Mouse (Mus musculus) thymus, postnatal 4 days (tissue): Measurements from ENCODE around the gene Urad.

Source experiments
- DNase-seq: peaks from one replicate; pipeline ENCODE4 v3.0.0; 2021

Gene Urad

DNA sequence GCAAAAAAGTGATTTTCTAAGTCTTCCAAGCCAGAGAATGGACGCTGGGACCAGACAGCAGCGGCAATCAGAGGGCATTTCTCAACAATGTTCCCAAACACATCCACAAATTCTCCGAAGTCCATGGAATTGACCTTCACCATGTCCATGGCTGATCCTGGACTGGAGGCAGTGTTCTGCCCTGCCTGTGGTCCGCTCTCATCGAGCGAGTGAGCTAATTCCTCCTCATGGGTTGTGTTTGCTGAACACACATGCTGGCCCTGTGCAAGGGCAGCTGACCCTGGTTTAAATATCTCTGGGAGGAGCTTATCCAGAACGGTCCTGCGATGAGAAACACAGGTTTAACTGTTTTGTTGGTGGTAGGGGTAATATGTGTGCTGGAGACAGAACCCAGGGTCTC, at the start of gene Urad:
Gene Urad (minus strand): TSS at position 258 of the 400 bp plus-strand sequence.
- DNase-seq: no peak

DNA sequence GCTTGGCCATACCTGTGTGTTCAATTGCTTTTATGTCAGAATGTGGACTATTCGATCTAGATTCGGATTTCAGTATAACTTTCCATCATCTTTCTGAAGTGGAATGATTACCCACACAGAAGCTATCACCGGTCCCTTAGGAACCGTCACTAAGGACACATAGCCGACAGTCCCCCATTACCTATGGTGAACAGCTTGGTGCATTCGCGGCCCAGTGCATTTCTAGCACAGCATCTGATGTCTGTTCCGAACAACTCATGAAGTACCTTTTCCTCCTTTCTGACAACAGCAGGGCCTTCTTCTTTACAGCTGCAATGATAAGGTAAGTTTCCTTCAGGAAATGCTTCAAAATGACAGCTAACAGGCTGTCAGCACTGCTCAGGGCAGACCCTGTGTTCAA, 48.0 kb upstream of the Urad start:
- no peak for DNase-seq

DNA sequence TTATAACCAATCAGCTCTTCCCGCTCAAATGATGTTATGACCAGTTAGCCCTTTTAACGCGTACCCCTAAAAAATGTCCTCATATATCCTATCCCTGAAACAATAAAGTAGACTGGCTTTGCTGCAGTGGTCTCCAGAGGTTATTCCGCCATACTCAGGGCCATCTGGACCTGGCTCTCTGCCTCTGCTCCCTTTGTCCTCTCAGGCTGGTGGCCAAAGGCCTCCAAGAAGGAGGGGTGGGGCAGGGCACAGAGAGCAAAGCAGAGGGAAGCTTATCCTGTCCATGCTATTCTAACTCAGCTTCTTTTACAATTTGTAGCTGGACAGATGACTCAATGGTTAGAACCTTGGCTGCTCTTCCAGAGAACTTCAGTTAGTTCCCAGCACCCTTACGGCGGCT, 46.0 kb upstream of the Urad start:
- DNase-seq: no peak

DNA sequence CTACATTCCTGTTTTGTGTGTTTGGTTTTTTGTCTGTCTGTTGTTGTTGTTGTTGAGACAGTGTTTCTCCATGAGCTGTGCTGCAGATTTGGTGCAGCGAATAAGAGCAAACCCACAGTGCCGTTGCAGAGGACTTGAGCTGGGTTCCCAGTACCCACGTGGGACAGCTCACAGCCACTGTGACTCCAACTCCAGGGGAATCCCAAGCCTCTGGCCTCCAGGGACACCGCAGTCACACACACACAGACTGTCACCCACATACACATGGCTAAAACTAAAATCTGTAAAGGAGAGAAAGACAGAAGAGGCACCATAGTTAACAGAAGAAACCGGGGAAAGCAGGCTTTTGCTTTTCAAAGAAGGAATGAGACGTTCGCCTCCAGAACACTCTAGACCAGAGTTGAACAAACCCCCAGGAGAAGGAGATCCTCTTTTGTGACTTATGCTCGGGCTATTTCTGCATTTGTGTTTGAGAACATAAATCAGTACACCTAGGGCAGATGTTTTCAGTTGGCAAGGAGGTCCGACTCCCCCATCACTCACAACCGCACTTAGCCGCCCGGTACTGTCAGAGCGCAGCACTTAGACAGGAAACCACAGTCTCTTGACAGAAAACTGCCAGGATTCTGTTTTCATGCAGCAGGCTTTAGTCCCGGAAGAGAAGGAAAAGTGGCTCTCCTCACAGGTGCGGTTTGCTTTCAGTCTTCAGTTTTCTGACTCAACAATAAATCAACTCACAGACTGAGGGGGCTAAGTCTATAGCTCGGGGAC, 43.9 kb upstream of the Urad start:
- peak; percentile 69 for DNase-seq

DNA sequence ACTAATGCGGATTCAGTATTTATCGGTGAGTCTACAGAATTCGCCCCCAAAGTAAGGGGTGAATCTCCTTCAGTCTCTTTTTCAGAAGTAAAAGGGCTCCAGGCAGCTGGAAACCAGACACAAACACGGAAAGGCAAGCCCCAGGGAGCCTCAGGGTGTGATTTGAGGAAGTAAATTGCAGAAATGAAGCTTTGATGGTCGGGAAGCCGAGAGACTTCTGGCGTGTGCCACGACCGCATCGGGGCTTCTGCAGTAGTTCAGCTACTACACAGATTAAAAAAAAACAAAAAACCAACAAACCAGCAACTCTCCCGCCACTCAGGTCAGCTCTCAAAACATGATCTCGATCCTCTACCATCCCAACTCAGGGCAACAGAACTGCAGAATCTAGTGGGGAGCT, 40.8 kb upstream of the Urad start:
- peak; percentile 49 for DNase-seq

DNA sequence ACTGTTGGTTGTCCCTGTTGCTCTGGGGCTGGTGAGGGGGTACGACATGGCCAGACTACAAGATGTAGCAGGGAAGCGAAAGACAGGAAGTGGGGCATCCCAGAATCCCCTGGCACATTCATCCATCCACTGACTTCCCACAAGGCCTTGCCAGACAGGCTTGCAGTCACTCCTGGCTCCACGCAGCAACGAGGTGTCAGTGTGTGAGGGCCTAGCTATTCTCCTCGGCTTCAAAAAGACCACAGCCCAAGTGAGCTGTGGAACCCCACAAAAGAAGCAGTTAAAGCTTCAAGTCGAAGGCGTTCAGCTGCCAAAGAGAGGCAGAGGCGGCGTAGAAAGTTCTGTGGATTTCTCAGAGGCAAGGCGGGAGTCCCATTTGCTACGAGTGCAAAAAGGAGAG, 36.2 kb upstream of the Urad start:
- peak; percentile 52 for DNase-seq

DNA sequence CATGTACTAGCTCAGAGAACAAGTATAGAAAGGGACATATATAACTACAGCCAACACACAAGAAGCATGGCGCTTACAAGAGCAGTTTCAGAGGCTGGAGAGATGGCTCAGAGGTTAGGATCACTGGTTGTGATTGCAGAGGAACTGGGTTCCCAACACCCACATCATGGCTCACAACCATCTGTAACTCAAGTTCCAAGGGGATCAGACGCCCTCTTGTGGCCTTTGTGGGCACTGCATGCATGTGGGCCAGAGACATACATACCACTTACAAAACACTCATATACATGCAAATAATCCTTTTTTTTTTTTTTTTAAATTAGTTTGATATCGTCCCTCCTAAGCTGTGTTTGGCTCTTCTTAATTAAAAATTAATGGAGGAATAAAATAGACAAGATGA, 35.3 kb upstream of the Urad start:
- DNase-seq: peak; percentile 72

DNA sequence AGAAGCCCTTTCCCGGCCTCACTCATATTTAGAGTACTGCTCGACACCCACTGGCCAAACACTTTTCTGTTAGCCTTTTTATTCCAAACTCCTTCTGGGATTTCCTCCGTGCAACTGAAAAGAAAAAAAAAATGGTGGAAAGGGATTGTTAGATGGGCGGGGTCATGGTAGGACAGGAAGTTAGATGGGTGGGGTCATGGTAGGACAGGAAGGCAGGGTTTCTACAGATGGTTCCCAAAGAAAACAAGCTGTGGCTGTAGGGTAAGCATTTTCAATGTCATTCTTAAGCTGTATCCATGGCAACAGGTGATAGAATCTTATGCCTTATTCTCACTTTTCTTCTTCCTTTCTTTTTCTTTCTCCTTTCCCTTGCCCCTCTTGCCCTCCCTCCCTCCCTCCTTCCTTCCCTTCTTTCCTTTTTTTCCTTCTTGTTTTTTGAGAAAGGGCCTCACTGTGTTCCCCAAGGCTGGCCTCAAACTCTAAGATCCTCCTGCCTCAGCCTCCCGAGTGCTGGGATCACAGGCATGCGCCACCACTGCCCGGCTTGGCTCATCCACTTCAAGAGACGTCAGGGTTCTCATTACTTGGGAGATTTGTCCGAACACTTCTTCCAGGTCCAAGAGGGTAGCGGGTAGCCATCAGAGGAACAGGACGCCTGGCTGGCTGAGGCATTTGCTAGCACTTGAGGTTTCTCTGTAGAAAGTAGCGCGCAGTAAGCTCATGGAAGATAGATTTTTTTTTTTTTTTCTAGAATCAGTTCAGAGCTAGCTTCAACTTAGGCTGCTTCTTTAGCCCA, 34.2 kb upstream of the Urad start:
- DNase-seq: no peak

DNA sequence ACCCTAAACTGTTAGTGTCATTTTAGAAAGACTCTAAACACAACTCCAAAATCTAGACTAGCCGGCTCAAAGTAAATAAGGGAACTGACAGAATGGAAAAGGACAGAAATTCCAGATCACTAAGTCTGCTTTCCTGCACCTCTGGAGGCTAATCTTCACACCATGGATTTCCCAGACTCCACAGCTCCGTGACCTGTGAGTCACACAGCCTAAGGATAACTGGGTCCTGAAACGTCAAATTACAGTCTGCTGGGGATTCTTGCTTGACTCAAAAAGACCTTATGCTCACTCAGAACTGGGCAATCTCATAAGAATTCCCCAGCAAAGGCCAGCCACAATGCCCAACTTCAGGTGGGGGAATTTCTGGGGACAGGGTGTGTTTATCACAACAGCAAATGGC, 33.5 kb upstream of the Urad start:
- DNase-seq: no peak

DNA sequence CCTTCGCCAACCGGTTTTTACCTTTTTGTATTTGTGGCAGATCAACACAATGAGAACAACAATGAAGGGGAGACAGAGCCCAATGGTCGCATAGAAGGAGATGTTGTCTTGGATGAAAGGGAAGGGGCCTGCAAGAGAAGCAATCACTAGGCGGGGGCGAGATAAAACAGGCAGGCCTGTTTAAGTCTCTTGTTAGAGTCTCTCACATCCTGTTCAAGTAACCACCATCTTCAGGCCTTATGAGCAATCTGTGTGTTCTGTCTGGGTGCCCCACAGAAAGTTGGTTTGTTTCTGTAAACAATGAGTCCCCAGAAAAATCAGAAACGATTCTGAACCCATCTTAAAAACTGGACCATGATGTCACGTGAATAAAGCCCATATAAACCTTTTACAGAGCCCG, 32.7 kb upstream of the Urad start:
- DNase-seq: peak; percentile 23

DNA sequence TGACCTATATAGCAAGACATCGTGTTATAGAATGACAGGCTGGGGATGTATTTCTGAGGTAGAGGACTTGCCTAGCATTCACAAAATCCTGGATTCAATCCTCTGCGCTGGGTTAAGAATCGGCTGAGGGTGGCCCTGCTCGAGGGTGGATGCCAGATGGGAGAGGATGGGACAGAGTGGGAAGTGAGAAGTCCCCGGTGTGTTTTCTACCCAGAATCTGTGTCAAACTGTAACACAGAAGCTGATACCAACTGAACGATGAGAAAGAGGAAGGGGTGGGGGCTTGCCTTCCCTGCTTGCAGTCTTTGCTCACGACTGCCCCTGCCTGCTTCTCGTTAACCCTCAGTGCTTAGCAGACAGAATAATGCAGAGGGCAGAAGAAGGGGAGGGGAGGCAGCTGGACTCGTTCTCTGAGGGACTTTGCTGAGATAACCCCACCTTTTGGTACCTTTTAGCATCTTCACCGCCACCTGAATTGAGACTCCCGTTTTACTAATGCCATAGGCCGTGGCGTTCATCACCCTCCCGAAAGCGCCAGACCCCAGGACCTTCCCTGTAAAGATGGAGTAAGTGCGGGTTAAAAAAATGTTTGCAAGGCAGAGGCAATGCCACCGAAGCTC, 32.0 kb upstream of the Urad start:
- DNase-seq: peak; percentile 38

DNA sequence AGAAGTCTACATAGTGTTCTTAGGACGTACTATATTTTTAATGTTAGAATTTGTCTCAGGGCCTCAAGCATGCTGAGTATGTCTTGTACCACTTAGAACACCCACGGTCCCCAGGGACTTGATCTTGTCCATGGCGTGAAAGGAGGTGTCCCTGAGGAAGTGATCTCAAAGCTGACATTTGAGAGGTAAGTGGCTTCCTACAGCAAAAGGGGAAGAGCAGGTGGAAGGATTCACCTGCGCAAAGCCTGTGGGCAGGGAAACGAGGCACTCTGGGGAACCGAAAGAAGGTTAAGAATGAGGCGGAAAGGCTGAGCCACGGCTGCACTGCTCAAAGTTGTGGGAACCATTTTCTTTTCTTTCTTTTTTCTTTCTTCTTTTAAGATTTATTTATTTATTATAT, 29.7 kb upstream of the Urad start:
- no peak for DNase-seq

DNA sequence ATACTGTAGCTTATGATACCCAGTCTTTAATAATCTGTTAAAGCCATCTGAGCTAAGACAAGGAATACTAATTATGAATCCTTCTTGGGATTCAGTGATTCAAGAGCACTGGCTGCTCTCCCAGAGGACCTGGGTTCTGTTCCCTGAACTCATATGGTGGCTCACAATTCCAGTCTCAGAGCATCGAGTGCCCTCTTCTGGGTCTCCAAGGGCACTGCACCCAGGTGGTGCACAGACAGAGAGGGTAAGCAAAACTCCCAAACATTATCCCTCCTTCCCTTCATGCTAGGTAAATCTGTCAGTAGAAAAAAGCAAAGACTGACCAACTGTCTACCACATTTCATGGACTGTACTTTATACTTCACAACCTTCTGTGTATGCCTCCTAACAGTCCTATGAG, 23.7 kb upstream of the Urad start:
- no peak for DNase-seq

DNA sequence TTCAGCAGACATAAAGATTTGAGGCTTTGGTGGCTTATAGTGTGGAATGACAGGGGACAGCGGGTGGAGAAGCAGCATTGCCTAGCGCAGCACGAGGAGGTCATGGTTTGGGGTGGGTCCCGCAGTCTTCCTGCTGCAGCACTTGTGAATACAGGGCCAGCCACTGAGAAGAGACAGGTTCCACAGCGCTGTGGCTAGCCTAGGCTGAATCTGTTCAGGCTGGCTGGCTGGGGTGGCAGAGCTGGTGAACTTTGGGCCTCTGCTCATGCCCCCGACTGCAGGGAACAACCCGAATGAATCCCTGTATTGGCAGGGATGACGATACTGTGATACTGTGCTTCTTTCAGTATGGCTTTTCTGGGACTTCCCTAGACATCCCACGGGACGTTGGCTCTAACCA, 21.7 kb upstream of the Urad start:
- no peak for DNase-seq

DNA sequence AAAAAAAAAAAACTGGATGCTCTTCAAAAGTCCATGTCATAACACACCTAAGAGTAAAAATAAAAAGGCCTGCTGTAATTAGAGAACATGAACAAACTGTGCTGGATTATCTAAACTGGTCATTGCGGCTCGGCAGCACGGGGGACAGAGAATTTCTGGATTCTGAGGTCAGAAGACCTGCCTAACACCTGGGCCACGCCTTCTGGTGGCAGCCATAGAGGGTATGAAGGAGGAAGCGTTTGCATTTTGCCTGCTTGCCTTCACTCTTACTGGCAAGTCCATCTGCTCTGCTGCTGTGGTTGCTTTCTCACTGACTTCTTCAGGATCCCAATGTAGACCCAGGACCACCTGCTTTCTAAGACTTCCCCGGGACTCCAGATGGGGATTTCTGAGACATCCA, 20.7 kb upstream of the Urad start:
- DNase-seq: no peak

DNA sequence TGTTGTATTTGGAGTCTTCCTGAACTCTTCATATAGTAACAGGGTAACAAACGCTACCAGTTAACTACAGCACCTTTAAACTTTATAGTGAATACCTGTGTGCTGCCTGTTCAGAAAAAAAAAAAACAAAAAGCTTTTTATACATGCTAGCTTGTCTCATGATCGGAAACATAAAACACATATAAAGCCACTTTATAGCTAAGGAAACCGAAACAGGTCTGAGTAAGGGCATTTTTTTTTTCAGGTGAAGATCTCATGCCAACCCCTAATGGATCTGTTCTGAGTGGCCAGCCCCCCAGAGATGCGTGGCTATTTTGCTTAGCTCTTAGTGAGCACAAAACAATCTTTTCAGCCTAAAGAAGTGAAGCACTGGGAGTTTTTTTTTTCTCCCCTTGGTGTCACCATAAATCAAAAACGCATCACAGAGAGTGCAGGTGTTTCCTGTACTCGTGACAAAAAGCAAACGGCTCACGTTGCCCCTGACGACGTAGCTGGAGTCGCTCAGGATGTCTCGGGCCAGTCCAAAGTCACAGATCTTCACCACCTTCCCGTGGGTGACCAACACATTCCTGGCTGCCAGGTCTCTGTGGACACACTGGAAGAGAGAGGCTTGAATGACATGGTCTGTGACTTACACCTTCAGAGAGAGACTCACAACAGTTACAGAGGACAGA, 18.6 kb upstream of the Urad start:
- DNase-seq: peak; percentile 75

DNA sequence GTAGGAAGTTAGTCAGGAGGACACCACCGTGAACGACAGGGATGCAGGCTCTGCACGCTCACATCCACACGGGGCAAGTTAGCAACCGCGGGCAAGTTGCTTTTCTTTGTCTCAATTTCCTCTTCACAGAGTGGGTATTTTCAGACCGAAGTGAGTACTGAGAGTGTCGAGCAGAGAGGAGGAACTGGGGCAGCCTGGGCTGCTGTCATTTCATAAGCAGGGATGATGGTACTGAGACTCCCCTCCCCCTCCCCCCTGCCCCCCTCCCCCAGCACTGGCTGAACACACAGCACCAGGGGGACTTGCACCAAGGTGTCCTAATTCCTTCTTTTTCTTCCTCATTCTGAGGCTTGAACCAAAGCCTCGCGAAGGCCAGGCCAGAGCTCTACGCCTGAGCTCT, 17.3 kb upstream of the Urad start:
- peak; percentile 42 for DNase-seq

DNA sequence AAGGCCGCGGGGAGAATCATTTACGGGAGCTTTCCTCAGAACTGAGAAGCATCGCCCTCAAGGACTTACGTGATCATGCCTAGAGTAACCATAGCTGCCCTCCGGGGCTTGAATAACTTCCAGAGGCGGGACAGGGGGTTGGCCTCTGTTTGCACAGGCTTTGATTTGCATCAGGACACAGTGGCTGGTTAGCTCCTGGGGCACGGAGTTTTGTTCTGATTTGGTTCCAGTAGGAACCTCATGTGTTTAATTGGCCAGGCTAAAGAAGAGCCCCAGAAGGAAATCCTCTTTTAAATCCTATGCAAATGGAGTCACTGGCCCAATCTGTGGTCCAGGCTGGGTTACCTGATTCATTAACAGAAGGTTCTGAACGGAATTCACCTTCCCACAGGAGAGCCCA, 16.7 kb upstream of the Urad start:
- no peak for DNase-seq

DNA sequence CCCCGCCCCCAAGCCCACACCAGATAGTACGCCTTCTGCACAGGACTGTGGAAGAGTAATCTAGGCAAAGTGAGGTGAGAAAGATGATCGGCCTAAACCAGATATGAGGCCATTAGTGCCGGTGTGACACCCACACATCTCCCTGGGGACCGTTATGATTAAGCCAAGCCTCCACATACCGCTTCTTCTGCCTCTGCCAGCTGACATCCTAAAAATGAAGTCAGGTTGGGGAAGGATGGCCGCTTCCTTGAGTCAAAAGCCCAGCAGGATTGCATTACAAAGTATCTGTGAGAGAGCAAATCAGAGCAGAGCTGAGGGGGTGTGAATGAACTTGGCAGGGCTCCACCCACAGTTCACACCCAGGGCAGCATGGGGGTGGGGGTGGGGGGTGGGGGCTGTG, 10.5 kb upstream of the Urad start:
- DNase-seq: no peak

DNA sequence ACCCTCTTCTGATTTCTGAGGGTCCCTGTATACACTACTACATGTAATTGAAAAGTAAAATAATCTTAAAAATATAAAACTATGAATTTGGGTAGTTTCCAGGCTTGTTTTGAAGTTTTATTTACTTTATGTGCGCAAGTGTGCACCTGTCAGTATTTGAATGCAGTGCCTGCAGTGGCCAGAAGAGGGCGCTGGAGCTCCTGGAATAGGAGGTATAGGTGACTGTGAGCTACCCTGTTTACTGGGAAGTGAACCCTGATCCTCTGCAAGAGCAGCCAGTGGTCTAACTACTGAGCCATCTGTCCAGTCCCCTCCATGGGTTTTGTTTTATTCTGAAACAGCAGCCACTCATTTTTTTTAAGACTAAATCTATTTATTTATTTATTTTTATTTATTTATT, 9.3 kb upstream of the Urad start:
- peak; percentile 94 for DNase-seq

DNA sequence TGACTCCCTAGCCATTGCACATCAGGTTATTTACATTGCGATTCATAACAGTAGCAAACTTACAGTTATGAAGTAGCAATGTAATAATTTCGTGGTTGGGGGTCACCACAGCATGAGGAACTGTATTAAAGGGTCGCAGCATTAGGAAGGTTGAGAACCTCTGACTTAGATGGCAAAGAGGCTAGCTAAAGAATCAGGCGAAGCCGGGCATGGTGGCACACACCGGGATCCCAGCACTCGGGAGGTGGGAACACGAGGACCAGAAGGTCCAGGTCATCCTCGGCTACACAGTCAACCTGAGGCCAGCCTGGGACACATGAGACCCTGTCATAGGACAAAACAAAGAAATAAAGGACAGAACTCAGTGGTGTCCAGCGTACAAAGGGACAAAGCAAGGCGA, 7.7 kb upstream of the Urad start:
- no peak for DNase-seq

DNA sequence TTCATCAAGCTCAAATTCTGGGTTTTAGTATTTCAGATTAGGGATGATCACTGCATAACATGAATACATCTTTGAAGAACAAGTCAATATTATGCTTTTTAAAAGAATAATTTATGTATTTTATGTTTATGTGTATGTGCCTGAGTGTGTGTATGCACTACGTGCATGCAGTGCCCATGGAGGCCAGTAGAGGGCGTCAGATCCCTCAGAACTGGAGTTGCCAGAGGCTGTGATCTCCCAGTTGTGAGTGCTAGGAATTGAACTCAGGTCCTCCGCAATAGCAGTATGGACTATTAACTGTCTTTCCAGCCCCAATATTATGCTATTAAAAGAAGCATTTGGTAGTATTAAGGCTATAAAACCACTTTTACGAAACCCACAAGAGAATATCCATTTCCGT, 5.4 kb upstream of the Urad start:
- no peak for DNase-seq

DNA sequence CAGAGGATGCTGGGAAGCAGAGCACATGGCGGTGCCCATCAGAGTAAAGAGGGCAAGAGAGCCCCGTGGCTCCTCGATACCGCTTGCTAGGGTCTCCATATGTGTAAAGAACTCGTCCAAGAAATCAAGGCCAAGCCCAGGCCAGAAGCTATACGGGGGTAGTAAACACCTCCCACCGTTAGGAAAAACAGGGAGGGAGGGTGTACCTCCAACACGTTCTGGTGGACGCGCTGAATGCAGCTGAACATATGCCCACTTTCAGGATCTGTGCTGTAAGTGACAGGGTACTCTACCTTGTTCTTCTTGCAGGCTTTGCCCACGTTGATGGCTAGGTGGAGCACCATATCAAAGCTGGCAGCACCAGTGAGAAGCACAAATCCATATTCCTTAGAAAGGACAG, 3.7 kb upstream of the Urad start:
- no peak for DNase-seq
